Mouse (Mus musculus): ENCODE results near the gene Ugt2b35. TPM values are rescaled to one million over a fixed set of nuclear protein-coding genes. Genes with fewer than 3 reads are reported as not detected.
"Not testable (repeated sequence)": the region's sequence is repeated elsewhere in the genome, so short reads cannot be mapped to it uniquely, and the experiment has no call there.

Gene Ugt2b35
- not detected in 2 replicates for polyA plus RNA-seq (2012; rRNA removed)

DNA sequence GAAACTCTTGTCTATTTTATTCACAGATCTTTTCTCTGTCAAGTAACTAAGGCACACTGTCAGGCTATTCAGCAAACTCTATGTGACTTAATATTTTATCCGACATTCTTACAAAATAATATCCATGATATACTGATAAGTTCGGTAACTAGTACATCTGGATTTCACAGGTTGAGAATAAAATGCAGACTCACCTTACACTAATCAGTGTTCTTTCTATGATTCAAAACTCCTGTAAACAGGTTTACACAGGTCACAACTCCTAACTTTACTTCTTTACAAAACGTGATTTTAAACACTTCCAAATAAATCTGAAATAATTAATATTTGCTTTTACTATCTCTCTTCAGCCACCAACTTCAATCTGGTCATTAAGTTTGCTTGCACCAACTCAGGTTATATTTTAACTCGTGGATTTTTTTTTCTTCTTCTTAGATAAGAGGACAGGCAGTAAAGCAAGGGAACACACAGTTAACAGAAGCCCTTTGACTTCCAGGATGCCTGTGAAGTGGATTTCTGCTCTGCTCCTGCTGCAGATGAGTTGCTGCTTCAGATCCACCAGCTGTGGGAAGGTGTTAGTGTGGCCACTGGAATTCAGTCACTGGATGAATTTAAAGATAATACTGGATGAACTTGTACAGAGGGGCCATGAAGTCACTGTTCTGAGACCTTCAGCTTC, at the start of gene Ugt2b35:
Gene Ugt2b35, plus strand, starts transcription at position 466 of the 679 bp plus-strand sequence.
- H3K4me1 ChIP-seq (ENCODE audit: control insufficient read depth, insufficient read depth, low read length): no peaks in the 10 kb centered on the region
- TF ChIP-seq POLR2A (IDR thresholded peaks at IDR 0.05; ENCODE audit: borderline replicate concordance, extremely low read depth, low read depth, low read length) (no peak), CTCF (IDR thresholded peaks at IDR 0.05; ENCODE audit: insufficient read depth, low read length) (no peak)
- WGBS: 60% methylated on average over 4 of the region's 4 CpGs
- DNase-seq: no peak
- H3K4me3 ChIP-seq (replicated peaks; ENCODE audit: extremely low read depth, low read depth, low read length): no peak within 1 kb of the TSS

DNA sequence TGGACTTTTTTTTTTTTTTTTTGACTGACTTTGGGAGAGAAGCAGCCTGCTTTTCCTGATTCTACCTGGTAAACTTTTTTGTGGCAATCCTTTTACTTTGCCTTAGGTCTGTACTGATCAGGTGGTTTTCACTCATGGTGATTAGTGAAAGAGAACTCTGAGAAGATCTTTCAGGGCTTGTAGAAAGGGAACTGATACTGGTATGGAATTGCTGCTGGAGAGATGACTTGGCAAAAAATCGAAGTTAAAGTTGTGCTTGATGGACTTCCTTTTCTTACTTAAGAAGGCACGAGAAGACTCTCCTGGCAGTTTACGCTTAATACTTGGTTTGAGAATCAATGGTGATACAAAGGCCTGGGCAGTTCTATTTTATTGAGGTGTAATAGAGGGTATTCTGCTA, 40.2 kb upstream of the Ugt2b35 start:
- DNase-seq: no peak

DNA sequence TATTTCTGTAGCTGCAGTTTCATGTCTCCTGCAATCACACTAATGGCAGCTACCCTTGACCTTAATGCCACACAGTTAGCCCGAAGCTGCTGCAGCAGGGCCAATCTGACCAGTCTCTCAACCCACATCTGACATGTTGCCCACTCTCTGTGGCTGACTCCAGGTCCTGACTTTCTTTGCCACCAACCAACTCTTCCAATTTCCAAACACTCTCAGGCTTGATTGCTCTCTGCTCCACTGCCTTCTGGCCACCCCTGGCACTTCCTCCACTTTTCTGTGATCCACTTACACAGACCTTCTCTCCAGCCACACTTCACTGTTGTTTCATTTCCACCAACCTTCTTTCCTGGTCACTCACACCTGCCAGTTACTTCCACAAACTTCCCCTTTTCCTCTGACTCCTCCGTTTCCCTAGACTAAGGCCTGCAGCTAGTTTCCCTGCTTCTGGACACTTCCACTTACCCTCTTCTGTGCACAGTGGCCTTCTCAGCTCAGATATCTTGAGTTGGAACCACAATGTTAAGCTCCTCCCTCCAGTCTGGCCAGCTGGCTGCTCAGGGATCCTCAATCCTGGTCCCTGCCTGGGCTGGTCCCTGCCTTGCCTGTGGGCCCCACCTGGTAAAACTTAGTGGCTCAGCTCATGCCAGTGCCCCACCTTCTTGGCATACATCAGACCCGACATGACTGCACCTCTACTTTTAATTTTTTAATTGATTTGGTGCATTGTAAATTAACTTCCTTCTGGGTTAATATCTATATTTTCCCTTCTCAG, 38.9 kb upstream of the Ugt2b35 start:
- Histone ChIP-seq H3K4me1 (ENCODE audit: control insufficient read depth, insufficient read depth, low read length) (no peaks in the 10 kb centered on the region), H3K4me3 (replicated peaks; ENCODE audit: extremely low read depth, low read depth, low read length) (no peak overlapping the region)
- no peak for TF ChIP-seq POLR2A (IDR thresholded peaks at IDR 0.05; ENCODE audit: borderline replicate concordance, extremely low read depth, low read depth, low read length)
- WGBS: 57% methylated on average over 3 of the region's 3 CpGs
- no peak for DNase-seq

More for the DNA sequence above, 40.2 kb upstream of the Ugt2b35 start:
- no peaks in the 10 kb centered on the region for H3K4me1 ChIP-seq (ENCODE audit: control insufficient read depth, insufficient read depth, low read length)
- no peak for TF ChIP-seq POLR2A (IDR thresholded peaks at IDR 0.05; ENCODE audit: borderline replicate concordance, extremely low read depth, low read depth, low read length)
- 64% methylated on average over 3 of the region's 3 CpGs for WGBS
- H3K4me3 ChIP-seq (replicated peaks; ENCODE audit: extremely low read depth, low read depth, low read length): no peak overlapping the region

DNA sequence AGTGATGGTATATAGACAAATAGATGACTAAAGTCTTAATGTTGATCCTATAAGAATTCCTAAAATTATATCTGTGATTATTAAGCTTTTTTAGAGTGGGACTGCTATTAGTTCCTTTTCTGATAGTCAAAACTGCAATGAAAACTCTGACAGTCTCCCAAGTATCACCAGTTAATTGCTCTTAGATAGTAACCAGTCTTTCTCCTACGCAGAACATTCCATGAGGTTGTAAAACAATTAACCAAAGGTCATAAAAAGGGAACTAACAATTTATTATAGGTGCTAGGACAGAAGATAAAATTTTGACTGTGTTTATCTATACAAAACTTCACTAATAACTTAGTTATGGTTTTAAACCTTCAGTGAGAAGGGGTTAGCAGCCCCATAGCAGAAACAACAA, 37.8 kb upstream of the Ugt2b35 start:
- not testable (repeated sequence) for DNase-seq; H3K4me3 ChIP-seq (replicated peaks; ENCODE audit: extremely low read depth, low read depth, low read length); H3K4me1 ChIP-seq (ENCODE audit: control insufficient read depth, insufficient read depth, low read length)
- WGBS: 63% methylated on average over 1 of the region's 1 CpGs

DNA sequence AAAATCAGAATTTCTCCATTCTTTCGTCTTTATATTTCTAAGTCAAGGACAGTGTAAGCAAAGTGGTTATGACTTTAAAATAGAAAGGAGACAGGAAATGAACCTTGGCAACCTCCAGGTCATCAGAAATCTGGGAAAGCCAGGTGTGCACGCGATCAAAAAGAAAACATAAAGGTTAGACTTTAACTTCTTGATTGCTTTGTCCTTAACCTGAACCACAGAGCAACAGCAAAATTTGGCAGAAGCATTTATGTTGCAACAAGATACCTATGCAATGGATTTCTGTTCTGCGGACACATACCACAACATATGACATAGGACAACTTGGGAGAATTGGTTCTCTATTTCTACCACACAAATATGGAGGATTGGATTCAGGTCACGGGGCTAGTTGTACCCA, 33.4 kb upstream of the Ugt2b35 start:
- not testable (repeated sequence) for H3K4me3 ChIP-seq (replicated peaks; ENCODE audit: extremely low read depth, low read depth, low read length); H3K4me1 ChIP-seq (ENCODE audit: control insufficient read depth, insufficient read depth, low read length); DNase-seq
- WGBS: 84% methylated on average over 5 of the region's 5 CpGs

DNA sequence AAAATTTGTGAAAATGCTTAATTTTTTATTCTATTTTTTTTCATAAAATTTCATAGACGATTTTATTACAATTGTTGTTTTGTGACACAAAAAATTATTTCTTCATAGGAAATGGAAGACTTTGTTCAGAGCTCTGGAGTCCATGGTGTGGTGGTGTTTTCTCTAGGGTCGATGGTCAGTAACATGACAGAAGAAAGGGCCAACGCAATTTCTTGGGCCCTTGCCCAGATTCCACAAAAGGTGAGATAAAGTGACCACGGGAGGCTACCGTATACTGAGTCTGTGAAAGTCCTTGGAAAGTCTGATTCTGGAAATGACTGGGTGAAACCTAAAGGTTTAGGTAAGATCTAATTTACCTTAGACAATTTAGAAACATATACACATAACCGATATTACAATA, 4.1 kb downstream of the Ugt2b35 start:
- H3K4me1 ChIP-seq (ENCODE audit: control insufficient read depth, insufficient read depth, low read length): no peaks in the 10 kb centered on the region
- TF ChIP-seq CTCF (IDR thresholded peaks at IDR 0.05; ENCODE audit: insufficient read depth, low read length): no peak
- no peak for TF ChIP-seq POLR2A (IDR thresholded peaks at IDR 0.05; ENCODE audit: borderline replicate concordance, extremely low read depth, low read depth, low read length)
- H3K4me3 ChIP-seq (replicated peaks; ENCODE audit: extremely low read depth, low read depth, low read length): no peak overlapping the region
- no peak for DNase-seq
- WGBS: 68% methylated on average over 6 of the region's 6 CpGs

DNA sequence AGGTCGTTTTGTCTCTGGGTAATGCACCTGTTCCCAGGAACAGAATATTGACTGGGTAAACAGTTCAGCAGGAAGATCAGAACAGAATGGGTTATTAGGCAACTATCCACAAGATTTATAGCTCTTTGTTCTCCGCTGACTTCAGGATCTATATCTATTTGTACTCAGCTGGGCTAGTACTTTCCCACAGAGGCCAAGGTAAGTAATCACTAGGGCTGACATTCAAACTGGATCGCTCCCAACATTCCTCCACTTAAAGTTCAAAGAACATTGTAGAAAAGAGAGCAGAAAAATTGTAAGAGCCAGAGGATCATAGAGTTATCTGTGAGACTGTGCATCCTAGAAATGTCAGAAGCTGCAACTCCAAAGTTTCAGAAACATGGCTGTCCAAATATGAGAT, 14.8 kb downstream of the Ugt2b35 start:
- whole genome bisulfite sequencing: 64% methylated on average over 3 of the region's 3 CpGs
- TF ChIP-seq POLR2A (IDR thresholded peaks at IDR 0.05; ENCODE audit: borderline replicate concordance, extremely low read depth, low read depth, low read length): no peak
- TF ChIP-seq CTCF (IDR thresholded peaks at IDR 0.05; ENCODE audit: insufficient read depth, low read length): no peak
- no peak for DNase-seq
- no peaks in the 10 kb centered on the region for H3K4me1 ChIP-seq (ENCODE audit: control insufficient read depth, insufficient read depth, low read length)
- H3K4me3 ChIP-seq (replicated peaks; ENCODE audit: extremely low read depth, low read depth, low read length): no peak overlapping the region

DNA sequence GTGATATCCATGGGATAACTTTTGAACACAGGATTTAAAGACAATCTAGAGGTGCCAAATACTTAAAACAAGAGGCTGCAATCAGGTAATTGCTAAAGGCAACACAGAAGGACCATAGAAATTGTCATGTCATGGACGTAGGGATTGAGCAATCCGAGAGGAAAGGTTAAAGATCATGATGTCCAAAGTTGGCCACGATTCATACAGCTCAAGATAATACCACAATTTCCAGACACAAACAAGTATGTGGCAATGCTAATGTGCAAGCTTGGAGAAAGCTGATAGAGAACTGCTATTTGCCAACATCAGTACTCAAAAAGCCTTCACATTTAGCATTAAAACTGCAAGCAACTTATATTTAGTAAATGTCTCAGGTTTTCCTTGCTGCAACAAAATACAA, 26.7 kb downstream of the Ugt2b35 start:
- no peak for DNase-seq
- Histone ChIP-seq H3K4me1 (ENCODE audit: control insufficient read depth, insufficient read depth, low read length) (no peaks in the 10 kb centered on the region), H3K4me3 (replicated peaks; ENCODE audit: extremely low read depth, low read depth, low read length) (no peak overlapping the region)
- TF ChIP-seq POLR2A (IDR thresholded peaks at IDR 0.05; ENCODE audit: borderline replicate concordance, extremely low read depth, low read depth, low read length) (no peak), CTCF (IDR thresholded peaks at IDR 0.05; ENCODE audit: insufficient read depth, low read length) (no peak)
- 58% methylated on average over 3 of the region's 3 CpGs for WGBS

DNA sequence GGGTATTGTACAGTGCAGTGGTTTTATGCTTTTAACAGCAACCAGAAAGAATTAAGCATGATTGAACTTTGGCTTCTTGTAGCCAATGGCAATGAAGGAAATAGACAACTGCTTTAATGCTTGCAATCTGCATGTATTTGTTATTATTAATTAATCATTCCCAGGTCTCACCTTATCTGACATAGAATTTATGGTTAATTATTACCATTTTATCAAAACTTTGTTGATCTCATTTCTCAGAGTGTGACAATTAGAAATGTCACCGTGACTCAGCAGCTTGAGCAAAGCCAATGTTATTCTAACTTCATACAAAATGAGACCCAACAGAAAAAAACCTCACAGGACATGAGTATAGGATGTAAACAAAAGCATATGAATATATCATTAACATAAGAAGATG, 30.0 kb downstream of the Ugt2b35 start:
- Histone ChIP-seq H3K4me1 (ENCODE audit: control insufficient read depth, insufficient read depth, low read length) (no peaks in the 10 kb centered on the region), H3K4me3 (replicated peaks; ENCODE audit: extremely low read depth, low read depth, low read length) (no peak overlapping the region)
- no peak for DNase-seq
- WGBS: 73% methylated on average over 1 of the region's 1 CpGs
- no peak for TF ChIP-seq CTCF (IDR thresholded peaks at IDR 0.05; ENCODE audit: insufficient read depth, low read length)
- no peak for TF ChIP-seq POLR2A (IDR thresholded peaks at IDR 0.05; ENCODE audit: borderline replicate concordance, extremely low read depth, low read depth, low read length)

Other genes starting within 250 kb of the Ugt2b35 start
- 11.7 and 17.9 TPM in 2 replicates for gene Ythdc1, start 196.6 kb upstream of the Ugt2b35 start, polyA plus RNA-seq (2012; rRNA removed)
- 0.04 and 0.17 TPM in 2 replicates for gene Ugt2b34, start 93.9 kb upstream of the Ugt2b35 start, polyA plus RNA-seq (2012; rRNA removed)
- gene Ugt2b1, start 74.3 kb upstream of the Ugt2b35 start, polyA plus RNA-seq (2012; rRNA removed): 0.07 TPM in 1 of 2 replicates, not detected in the other
- 0.07 TPM in 1 of 2 replicates, not detected in the other for gene Ugt2b36, start 91.7 kb downstream of the Ugt2b35 start, polyA plus RNA-seq (2012; rRNA removed)
- gene Ugt2b5, start 139.5 kb downstream of the Ugt2b35 start, polyA plus RNA-seq (2012; rRNA removed): 0.07 TPM in 1 of 2 replicates, not detected in the other